ENCODE assay signal across 31 mouse cellular contexts in genomic region chr5:107521386-107521785, GRCm38 (mm10). TPM values are rescaled to one million over a fixed set of nuclear protein-coding genes. Genes with fewer than 3 reads are reported as not detected.
DNase-seq lines count a peak whose midpoint lies in the region; ATAC-seq and TF ChIP-seq lines count a peak whose summit lies in the region.
"Had no signal": no experiment of that assay in that cellular context is flagged by ENCODE, and none has a peak within 500 bp of the region (broad histone marks: within the 10 kb centered on the region; RNA-seq: fewer than 3 reads in every experiment).

No protein-coding gene starts in this region.

- no peak for TF ChIP-seq POLR2A in cortical plate, adult 2 months (IDR thresholded peaks at IDR 0.05; ENCODE audit: extremely low read depth, insufficient read depth, low read length)

- no peaks in the 10 kb centered on the region for H3K36me3 ChIP-seq in macrophage (ENCODE audit: inconsistent target)
- H3K36me3 ChIP-seq: forebrain, embryonic 10.5 days; G1E; heart, embryonic 12.5 days; heart, embryonic 15.5 days; hindbrain, embryonic 10.5 days; hindbrain, embryonic 13.5 days; intestine, embryonic 15.5 days had no signal

- H3K27ac ChIP-seq in gastrocnemius, adult 2 months, result peak overlapping the region; percentile 71
- peak overlapping the region; percentile 14; the same call in 1 of the 2 replicates for H3K27ac ChIP-seq in layer of hippocampus, adult 2 months
- H3K27ac ChIP-seq in cortical plate, adult 2 months (ENCODE audit: insufficient read depth, low read length), result peak overlapping the region; percentile 70
- peak overlapping the region; percentile 28; the same call in 1 of the 2 replicates for H3K27ac ChIP-seq in macrophage
- H3K27ac ChIP-seq: forebrain, embryonic 10.5 days; forebrain, embryonic 13.5 days; heart, embryonic 15.5 days; hindbrain, embryonic 10.5 days; hindbrain, embryonic 13.5 days; intestine, embryonic 15.5 days had no signal

- H3K4me3 ChIP-seq in gastrocnemius, adult 2 months, result no peak overlapping the region; the same call in 1 of the 2 replicates
- no peak overlapping the region for H3K4me3 ChIP-seq in layer of hippocampus, adult 2 months
- H3K4me3 ChIP-seq in cortical plate, adult 2 months (ENCODE audit: insufficient read depth, low read length), result no peak overlapping the region
- no peak overlapping the region for H3K4me3 ChIP-seq in macrophage (ENCODE audit: inconsistent target)
- H3K4me3 ChIP-seq: forebrain, embryonic 10.5 days; forebrain, embryonic 13.5 days; heart, embryonic 12.5 days; heart, embryonic 15.5 days; hindbrain, embryonic 10.5 days; hindbrain, embryonic 13.5 days; intestine, embryonic 15.5 days had no signal

- no peak for ATAC-seq in megakaryocyte, adult 5-6 weeks (ENCODE audit: poor library complexity, severe bottlenecking)
- ATAC-seq: forebrain, embryonic 13.5 days; forebrain, embryonic 16.5 days; hindbrain, embryonic 16.5 days; intestine, embryonic 15.5 days; Patski had no signal

- no peaks in the 10 kb centered on the region for H3K79me2 ChIP-seq in macrophage (ENCODE audit: inconsistent target)

- no peak for TF ChIP-seq CTCF in gastrocnemius, adult 2 months (IDR thresholded peaks at IDR 0.05)
- no peak for TF ChIP-seq CTCF in layer of hippocampus, adult 2 months (conservative IDR thresholded peaks at IDR 0.05)
- TF ChIP-seq CTCF in cortical plate, adult 2 months (IDR thresholded peaks at IDR 0.05; ENCODE audit: extremely low read depth, insufficient read depth, low read length), result no peak

- intact Hi-C loops in gastrocnemius, adult 2 months (cut with DNase I), result no loop called here
- intact Hi-C loops in gastrocnemius, postnatal 14 days (cut with DNase I; ENCODE audit: low total_unique reads), result no loop called here

- 0 out of 2 replicates have a peak, but pooled peaks cover 1% of the 10 kb centered on the region for H3K4me1 ChIP-seq in cortical plate, adult 2 months (ENCODE audit: control insufficient read depth, insufficient read depth, low read length)
- H3K4me1 ChIP-seq: forebrain, embryonic 10.5 days; forebrain, embryonic 13.5 days; hindbrain, embryonic 10.5 days; intestine, embryonic 15.5 days had no signal

- WGBS in macrophage (ENCODE audit: missing documents), result 93% methylated on average over 6 of the region's 6 CpGs

- no peak for DNase-seq in gastrocnemius, adult 2 months
- no peak for DNase-seq in gastrocnemius, postnatal 14 days
- DNase-seq in layer of hippocampus, adult 2 months (ENCODE audit: low spot score in 2 of 2), result no peak
- no peak for DNase-seq in layer of hippocampus, adult 8-10 months (ENCODE audit: low spot score in 2 of 2)
- DNase-seq: adrenal gland, adult 2 months; B cell, adult 2 months; cerebellum, adult 11 months; cerebellum, adult 2 months; cerebellum, adult 9-11 months; cerebellum, postnatal 36 days had no signal

RNA-seq across cellular contexts. Expression of gene 1700028K03Rik, which starts 13.1 kb away (rescaled TPM):
- under 1 TPM in 1 of 2 experiments, not detected in 1; 0.11 TPM for total RNA-seq in gastrocnemius, adult 2 months (2021)
- total RNA-seq in gastrocnemius, postnatal 14 days (2021), result not detected
- total RNA-seq in layer of hippocampus, adult 2 months (2021), result 1 to 10 TPM; 1.0 TPM
- 1 to 10 TPM in 2 of 4 experiments, under 1 TPM in 2; 0.61 to 1.2 (median 1.0) TPM for total RNA-seq in layer of hippocampus, adult 8-10 months (2022)
- polyA plus RNA-seq in cortical plate, adult 2 months (2012; rRNA removed), result 0.73 and 0.81 TPM in 2 replicates
- total RNA-seq in macrophage (2018; cell fraction: chromatin; rRNA removed), result under 1 TPM in 10 of 26 experiments, not detected in 16; 0.12 to 0.45 (median 0.21) TPM
- not detected for total RNA-seq in macrophage (2018; cell fraction: cytosol; rRNA removed)
- total RNA-seq in macrophage (2018; cell fraction: nucleus; rRNA removed), result under 1 TPM in 8 of 26 experiments, not detected in 18; 0.10 to 0.74 (median 0.15) TPM
- polyA plus RNA-seq in macrophage (2018), result not detected in 3 replicates
- total RNA-seq in megakaryocyte, adult 5-6 weeks (2015), result not detected in 2 replicates
- not detected in 2 replicates for total RNA-seq in megakaryocyte, adult 5-6 weeks (2017)
- total RNA-seq: adrenal gland, adult 2 months; adrenal gland, postnatal 14 days; CH12.LX; heart, adult 8-10 months; heart, postnatal 36 days had no signal
- polyA plus RNA-seq: embryonic facial prominence, embryonic 11.5 days; G1E had no signal

RNA-seq across cellular contexts. Expression of gene Gm42669, which starts 14.0 kb away (rescaled TPM):
- under 1 TPM in 1 of 2 experiments, not detected in 1; 0.08 TPM for total RNA-seq in gastrocnemius, adult 2 months (2021)
- total RNA-seq in gastrocnemius, postnatal 14 days (2021), result not detected
- under 1 TPM; 0.31 to 0.37 TPM for total RNA-seq in layer of hippocampus, adult 2 months (2021)
- under 1 TPM in 3 of 4 experiments, not detected in 1; 0.21 to 0.39 (median 0.38) TPM for total RNA-seq in layer of hippocampus, adult 8-10 months (2022)
- polyA plus RNA-seq in cortical plate, adult 2 months (2012; rRNA removed), result 0.89 and 0.96 TPM in 2 replicates
- total RNA-seq in macrophage (2018; cell fraction: chromatin; rRNA removed), result 1 to 10 TPM in 5 of 26 experiments, under 1 TPM in 14, not detected in 7; 0.16 to 1.9 (median 0.50) TPM
- total RNA-seq in macrophage (2018; cell fraction: cytosol; rRNA removed), result under 1 TPM in 9 of 26 experiments, not detected in 17; 0.03 to 0.18 (median 0.11) TPM
- under 1 TPM in 11 of 26 experiments, not detected in 15; 0.17 to 0.44 (median 0.26) TPM for total RNA-seq in macrophage (2018; cell fraction: nucleus; rRNA removed)
- polyA plus RNA-seq in macrophage (2018), result 0.06 TPM in 1 of 3 replicates, not detected in the others
- total RNA-seq in megakaryocyte, adult 5-6 weeks (2015), result not detected in 2 replicates
- total RNA-seq in megakaryocyte, adult 5-6 weeks (2017), result 0.04 TPM in 1 of 2 replicates, not detected in the other
- total RNA-seq: adrenal gland, adult 2 months; adrenal gland, postnatal 14 days; adrenal gland, postnatal 4 days; heart, postnatal 10 days had no signal
- polyA plus RNA-seq: adrenal gland, adult 2 months had no signal

Comparison
In these comparisons a context has a peak if more than half of its experiments do, and no peak if none do; other contexts are left out.
1. H3K27ac ChIP-seq: peak in every context shown above with its lines; median percentile 71 in gastrocnemius, adult 2 months; 70 in cortical plate, adult 2 months; 28 in macrophage; 14 in layer of hippocampus, adult 2 months.